Mouse (Mus musculus) cerebellum, adult 11 months (tissue): ENCODE results near the gene Smcr8.

Source experiments
- DNase-seq: peaks from one replicate; pipeline ENCODE4 v3.0.0; 2022

The Smcr8 gene

GRCm38 (mm10) chr11:60776829-60777740 lies at the start of gene Smcr8, which contains the start of gene Top3a:
Smcr8 (plus strand) TSS chr11:60777524.
Top3a (minus strand) TSS chr11:60777365.
- peak; percentile 69 for DNase-seq

- peak; percentile 94 for DNase-seq
Measured at GRCm38 (mm10) chr11:60728260-60728761, 49.0 kb upstream of the Smcr8 start, which contains the start of gene Mief2. Mief2 (plus strand) TSS chr11:60728398.

GRCm38 (mm10) chr11:60729217-60729641 lies 48.1 kb upstream of the Smcr8 start:
- no peak for DNase-seq

- DNase-seq, result no peak
Measured at GRCm38 (mm10) chr11:60730169-60730568, 47.2 kb upstream of the Smcr8 start.

- DNase-seq, result no peak
Measured at GRCm38 (mm10) chr11:60731251-60731650, 46.1 kb upstream of the Smcr8 start.

GRCm38 (mm10) chr11:60734206-60734605 lies 43.1 kb upstream of the Smcr8 start:
- no peak for DNase-seq

GRCm38 (mm10) chr11:60735191-60735590 lies 42.1 kb upstream of the Smcr8 start:
- DNase-seq, result no peak

GRCm38 (mm10) chr11:60736491-60736890 lies 40.8 kb upstream of the Smcr8 start:
- no peak for DNase-seq

GRCm38 (mm10) chr11:60737450-60737849 lies 39.9 kb upstream of the Smcr8 start:
- DNase-seq, result no peak

- no peak for DNase-seq
Measured at GRCm38 (mm10) chr11:60740321-60740720, 37.0 kb upstream of the Smcr8 start.

GRCm38 (mm10) chr11:60755570-60755969 lies 21.8 kb upstream of the Smcr8 start:
- DNase-seq, result no peak

- no peak for DNase-seq
Measured at GRCm38 (mm10) chr11:60761681-60762080, 15.6 kb upstream of the Smcr8 start.

- DNase-seq, result no peak
Measured at GRCm38 (mm10) chr11:60766969-60767368, 10.4 kb upstream of the Smcr8 start.

- no peak for DNase-seq
Measured at GRCm38 (mm10) chr11:60769322-60769721, 8.0 kb upstream of the Smcr8 start.

GRCm38 (mm10) chr11:60770776-60771175 lies 6.5 kb upstream of the Smcr8 start:
- DNase-seq, result no peak

- DNase-seq, result no peak
Measured at GRCm38 (mm10) chr11:60772161-60772560, 5.2 kb upstream of the Smcr8 start.

GRCm38 (mm10) chr11:60774158-60774689 lies 3.1 kb upstream of the Smcr8 start:
- no peak for DNase-seq

- no peak for DNase-seq
Measured at GRCm38 (mm10) chr11:60774841-60775240, 2.5 kb upstream of the Smcr8 start.

GRCm38 (mm10) chr11:60775578-60775977 lies 1.7 kb upstream of the Smcr8 start:
- DNase-seq, result no peak

- DNase-seq, result no peak
Measured at GRCm38 (mm10) chr11:60776107-60776828, 1.1 kb upstream of the Smcr8 start.

GRCm38 (mm10) chr11:60777801-60778370 lies 562 bp downstream of the Smcr8 start:
- no peak for DNase-seq

GRCm38 (mm10) chr11:60779673-60780189 lies 2.4 kb downstream of the Smcr8 start:
- no peak for DNase-seq
